Mouse (Mus musculus) left cerebral cortex, postnatal 25 days (tissue): ENCODE data around the gene Rrp12. TPM values are rescaled to one million over a fixed set of nuclear protein-coding genes. Genes with fewer than 3 reads are reported as not detected.
"Not testable (repeated sequence)": the region's sequence is repeated elsewhere in the genome, so short reads cannot be mapped to it uniquely, and the experiment has no call there.

ENCODE experiments used
- DNase-seq, 2 experiments: peaks; one replicate each; pipeline ENCODE4 v3.0.0; 2022; ENCODE audit warnings: low spot score in 2 of 2, mixed read lengths in 1 of 2
- intact Hi-C: fragments of 180-260 bp; cut with DNase I; formaldehyde crosslinking; loops from one replicate; pipeline ENCODE4 v1.15.1; 2025
- total RNA-seq, 2 experiments: library from RNA; stranded (reverse); gene quantifications; 2 replicates each; pipeline ENCODE4 v1.2.3; 2021

The Rrp12 gene
- total RNA-seq, 2 experiments from 2014 or later = 34.5 to 35.5 TPM

- peak in 1 of 2 experiments; percentile 14 for DNase-seq
- intact Hi-C loops = no loop called here
These were observed 11.2 kb upstream of the Rrp12 start for GRCm38 (mm10) chr19:41907079-41907760.

GRCm38 (mm10) chr19:41906311-41907078, 10.5 kb upstream of the Rrp12 start:
- intact Hi-C loops = no loop called here

GRCm38 (mm10) chr19:41905246-41905645, 9.3 kb upstream of the Rrp12 start:
- intact Hi-C loops = no loop called here
- DNase-seq = no peak

More at GRCm38 (mm10) chr19:41906311-41907078, 10.5 kb upstream of the Rrp12 start:
- no peak for DNase-seq

DNA sequence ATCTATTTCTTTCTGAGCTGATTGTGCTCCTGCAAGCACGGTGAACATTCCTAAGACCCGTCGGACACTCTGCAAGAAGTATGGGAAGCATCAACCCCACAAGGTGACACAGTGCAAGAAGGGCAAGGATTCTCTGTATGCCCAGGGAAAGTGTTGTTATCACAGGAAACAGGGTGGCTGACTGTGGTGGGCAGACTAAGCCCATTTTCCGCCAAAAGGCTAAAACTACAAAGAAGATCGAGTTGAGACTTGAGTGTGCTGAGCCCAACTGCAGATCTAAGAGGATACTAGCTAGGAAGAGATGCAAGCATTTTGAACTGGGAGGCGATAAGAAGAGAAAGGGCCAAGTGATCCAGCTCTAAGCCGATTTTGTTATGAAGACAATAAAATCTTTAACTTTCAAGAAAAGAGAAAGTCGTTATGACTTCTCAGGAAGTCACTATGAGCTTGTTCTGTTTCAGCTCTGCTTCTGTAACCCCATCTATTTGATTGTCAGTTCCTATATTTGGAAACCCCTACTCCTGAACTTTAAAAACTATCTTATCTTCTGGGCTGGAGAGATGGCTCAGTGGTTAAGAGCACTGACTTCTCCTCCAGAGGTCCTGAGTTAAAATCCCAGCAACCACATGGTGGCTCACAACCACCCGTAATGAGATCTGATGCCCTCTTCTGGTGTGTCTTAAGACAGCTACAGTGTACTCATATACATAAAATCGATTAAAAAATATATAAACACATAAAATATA, 7.0 kb upstream of the Rrp12 start:
- no peak for DNase-seq
- intact Hi-C loops = no loop called here

- intact Hi-C loops = no loop called here
- DNase-seq = no peak
These were observed 5.7 kb upstream of the Rrp12 start for GRCm38 (mm10) chr19:41901696-41902095.

- intact Hi-C loops = no loop called here
- DNase-seq = no peak
These were observed 4.6 kb upstream of the Rrp12 start for GRCm38 (mm10) chr19:41900495-41901090.

DNA sequence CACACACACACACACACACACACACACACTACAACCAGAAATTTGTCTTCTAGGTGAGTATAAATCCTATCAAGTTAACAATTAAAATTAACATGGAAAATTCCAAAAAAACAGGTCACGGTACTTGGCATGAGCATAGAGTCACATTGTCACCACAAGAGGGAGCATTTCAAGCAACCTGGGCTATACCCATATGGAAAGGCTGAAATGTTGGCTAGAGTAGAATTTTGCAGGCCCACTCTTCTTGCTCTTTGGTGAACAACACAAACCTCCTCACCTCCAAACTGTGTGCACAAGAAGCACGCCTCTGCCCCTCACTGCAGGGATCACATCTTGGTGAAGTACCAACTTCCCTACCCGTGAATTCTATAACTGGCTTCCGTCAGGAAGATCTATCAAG, 2.9 kb upstream of the Rrp12 start:
- DNase-seq = peak in 1 of 2 experiments; percentile 27

GRCm38 (mm10) chr19:41896319-41896711, 342 bp upstream of the Rrp12 start:
- DNase-seq = no peak
- intact Hi-C loops = loop anchor here (5.0 kb wide), 1 partner anchor 126 kb away; no protein-coding TSS in a partner anchor

More for the DNA sequence above, 2.9 kb upstream of the Rrp12 start:
- intact Hi-C loops = loop anchor here (5.0 kb wide), 1 partner anchor 123 kb away; no protein-coding TSS in a partner anchor

DNA sequence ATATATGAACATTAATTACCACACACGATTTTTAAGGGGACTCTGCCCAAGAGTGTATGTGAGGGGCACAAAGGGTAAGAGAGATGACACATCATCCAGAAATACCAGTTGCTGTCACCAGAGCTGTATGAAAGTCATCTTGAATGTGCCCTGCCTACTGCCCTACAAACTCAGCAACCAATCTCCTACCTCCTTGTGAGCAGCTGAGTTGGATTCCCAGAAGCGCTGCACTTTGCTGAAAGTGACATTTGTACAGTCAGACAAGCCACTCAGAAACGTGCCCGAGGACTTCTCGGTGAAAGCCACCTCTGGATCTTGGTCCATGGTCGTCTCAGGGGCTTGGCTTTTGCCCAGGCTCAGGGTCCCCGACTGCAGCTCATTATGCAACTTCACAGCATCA, 1.0 kb downstream of the Rrp12 start:
- no peak for DNase-seq
- intact Hi-C loops = loop anchor here (5.0 kb wide), 1 partner anchor 127 kb away; no protein-coding TSS in a partner anchor

GRCm38 (mm10) chr19:41888191-41888590, 7.8 kb downstream of the Rrp12 start:
- no peak for DNase-seq
- intact Hi-C loops = no loop called here

DNA sequence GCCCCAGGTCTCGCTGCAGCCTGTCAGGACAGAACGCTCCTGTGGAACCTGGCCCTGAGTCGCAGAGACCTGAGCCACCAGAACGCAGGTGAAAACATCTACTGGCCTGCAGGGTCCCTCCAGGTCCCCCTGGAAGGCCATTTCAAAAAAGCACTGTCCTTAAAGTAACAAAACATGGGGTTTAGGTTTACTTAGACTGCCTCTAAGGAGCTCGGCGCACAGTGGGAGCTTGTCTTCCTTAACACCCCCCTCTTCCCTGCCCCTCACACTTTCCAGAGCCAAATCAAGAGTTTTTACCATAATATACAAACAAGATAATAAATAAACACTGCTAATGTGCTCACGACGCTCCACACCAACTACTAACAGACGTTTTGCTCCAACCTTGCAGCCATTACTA, 12.1 kb downstream of the Rrp12 start:
- intact Hi-C loops = no loop called here
- no peak for DNase-seq

- intact Hi-C loops = no loop called here
- DNase-seq = no peak
These were observed 14.1 kb downstream of the Rrp12 start for GRCm38 (mm10) chr19:41881842-41882241.

- no peak for DNase-seq
- intact Hi-C loops = no loop called here
These were observed 21.6 kb downstream of the Rrp12 start for GRCm38 (mm10) chr19:41874356-41874755.

DNA sequence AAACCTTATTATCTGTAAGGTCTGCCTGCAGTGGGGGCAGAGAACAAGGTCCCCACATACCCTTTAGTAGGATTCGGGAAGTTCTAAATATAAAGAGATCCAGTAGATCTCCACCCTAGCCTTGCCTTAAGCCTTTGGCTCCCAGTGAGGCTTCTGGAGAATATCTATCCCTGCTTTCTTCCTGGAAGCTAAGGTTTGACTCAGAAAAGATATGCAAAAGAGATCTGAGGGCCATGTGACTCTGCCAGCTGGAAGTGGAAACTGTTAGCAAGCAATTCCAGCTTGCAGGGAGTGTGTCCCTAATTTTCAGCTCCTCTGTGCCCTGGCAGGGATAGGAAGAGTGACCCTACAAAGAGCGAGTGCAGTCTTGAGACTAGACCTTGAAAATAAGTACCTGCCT, 23.7 kb downstream of the Rrp12 start:
- intact Hi-C loops = no loop called here
- DNase-seq = peak; percentile 31 to 80

DNA sequence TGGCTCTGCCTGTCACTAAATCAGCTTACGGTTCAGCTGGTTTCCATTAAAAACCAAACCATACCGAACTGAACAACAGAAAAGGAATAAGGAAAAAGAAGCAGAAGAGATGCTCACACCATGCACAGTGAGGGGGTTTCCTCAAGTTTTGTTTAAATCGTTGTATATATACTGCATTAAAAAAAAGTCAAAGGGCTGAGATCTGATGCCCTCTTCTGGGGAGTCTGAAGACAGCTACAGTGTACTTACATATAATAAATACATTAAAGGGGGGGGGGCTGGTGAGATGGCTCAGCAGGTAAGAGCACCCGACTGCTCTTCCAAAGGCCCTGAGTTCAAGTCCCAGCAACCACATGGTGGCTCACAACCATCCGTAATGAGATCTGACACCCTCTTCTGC, 26.0 kb downstream of the Rrp12 start:
- DNase-seq, intact Hi-C loops: not testable (repeated sequence)

DNA sequence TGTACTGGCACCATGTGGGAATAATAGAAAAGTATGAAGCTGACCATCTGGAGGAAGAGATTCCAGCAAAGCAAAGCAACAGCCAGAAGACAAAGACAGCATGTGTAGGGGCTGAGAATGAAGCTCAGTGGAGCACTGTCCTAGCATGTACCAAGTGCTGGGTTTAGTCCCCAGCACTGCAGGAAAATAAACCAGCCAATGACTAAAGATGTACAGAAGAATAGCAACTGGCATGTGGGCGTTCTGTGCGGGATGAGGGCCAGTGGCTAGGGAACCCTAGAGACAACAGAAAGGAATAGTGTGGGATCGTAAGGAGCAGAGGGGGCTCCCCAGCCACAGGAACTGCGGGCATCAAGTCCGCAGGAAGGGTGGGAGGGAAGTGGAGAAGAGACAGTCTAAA, 26.7 kb downstream of the Rrp12 start:
- peak; percentile 20 to 66 for DNase-seq
- intact Hi-C loops = no loop called here

DNA sequence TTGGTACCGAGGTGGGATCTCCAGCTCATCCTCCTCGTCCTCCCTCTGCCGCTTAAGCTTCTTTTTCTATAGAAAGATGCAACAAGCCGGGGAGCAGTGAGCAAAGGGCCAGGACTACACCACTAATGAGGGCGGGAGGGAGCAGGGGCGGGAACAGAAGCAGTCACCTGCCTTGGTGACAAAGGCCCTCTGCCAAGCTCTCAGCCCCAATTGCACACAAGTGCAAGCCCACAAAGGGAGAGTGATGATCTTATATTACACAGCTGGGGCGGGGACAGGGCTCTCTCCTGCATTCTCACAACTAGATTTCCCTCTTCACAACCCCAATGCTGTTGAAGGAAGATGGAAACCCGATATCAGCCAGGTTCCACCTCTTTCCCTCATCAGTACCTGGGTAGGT, 29.3 kb downstream of the Rrp12 start:
- DNase-seq = no peak
- intact Hi-C loops = no loop called here

DNA sequence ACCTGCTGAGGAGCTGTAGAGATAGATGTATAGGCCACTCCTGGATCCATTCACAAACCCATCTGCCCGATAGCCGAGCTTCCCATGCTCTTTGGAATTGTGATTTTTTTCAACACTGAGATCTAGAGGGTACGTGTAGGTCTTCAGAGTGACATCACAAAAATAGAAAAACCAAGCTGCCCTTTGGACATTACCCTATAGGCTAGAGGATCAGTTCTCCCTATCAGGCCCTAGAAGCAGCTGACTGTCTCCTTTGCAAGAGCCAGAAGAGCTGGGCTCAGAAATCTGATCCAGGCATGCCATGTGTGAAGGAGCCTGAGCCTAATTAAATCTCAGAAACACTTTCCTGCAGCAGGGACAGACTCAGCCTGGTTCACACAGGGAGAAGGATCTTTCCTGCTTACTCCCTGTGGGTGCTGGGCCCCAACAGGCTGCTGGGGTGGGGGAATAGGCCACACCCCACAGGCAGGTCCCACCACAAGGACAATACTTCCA, 38.1 kb downstream of the Rrp12 start:
- no peak for DNase-seq
- intact Hi-C loops = no loop called here

- no peak for DNase-seq
- intact Hi-C loops = no loop called here
These were observed 38.7 kb downstream of the Rrp12 start for GRCm38 (mm10) chr19:41857086-41857762.
